Mouse (Mus musculus) small intestine, adult 2 months (tissue): ENCODE results near the gene Sec14l4.

Experiments used
- CTCF ChIP-seq: fragments of 200-500 bp; IDR thresholded peaks from 2 replicates; pipeline ENCODE4 v1.5.1; 2012; ENCODE audit warnings: low read depth, mild to moderate bottlenecking, control low read depth, inconsistent platforms, low read length, moderate library complexity, mixed read lengths; ENCODE audit not compliant: insufficient replicate concordance, insufficient read length; ENCODE audit errors: extremely low read depth
- POLR2A ChIP-seq: fragments of 200-500 bp; IDR thresholded peaks from 2 replicates; pipeline ENCODE4 v1.6.1; 2012; ENCODE audit warnings: low read depth, mild to moderate bottlenecking, control low read depth, inconsistent platforms, low read length, moderate library complexity

DNA sequence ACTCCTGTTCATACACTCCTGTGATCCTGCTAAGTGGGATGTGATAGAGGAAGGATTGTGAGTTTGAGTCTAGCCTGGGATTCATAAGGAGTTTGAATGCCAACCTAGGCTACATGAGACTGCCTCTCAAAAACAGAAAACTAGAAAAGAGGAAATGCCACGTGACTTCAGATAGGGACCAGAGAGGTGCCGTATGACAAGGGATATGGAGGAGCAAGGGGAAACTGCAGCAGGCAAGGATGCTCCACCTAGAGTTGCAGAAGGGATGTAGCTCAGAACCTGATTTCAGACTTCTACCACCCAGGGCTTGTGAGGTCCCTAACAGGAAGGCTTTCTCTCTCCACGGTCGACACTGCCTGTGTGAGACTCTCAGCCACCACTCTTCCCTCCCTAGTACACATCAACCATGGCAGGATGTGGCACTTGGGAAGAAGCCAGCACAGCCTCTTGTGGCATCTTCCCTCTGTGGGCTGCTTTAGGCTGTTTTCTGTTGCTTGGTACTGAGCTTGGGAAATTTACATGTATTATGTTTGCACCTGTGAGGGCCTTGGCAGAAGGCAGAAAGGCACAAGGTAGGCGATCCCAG, 25.9 kb upstream of the Sec14l4 start:
- no peak for TF ChIP-seq POLR2A
- no peak for TF ChIP-seq CTCF
